21 mouse cellular contexts compared by ENCODE assay signal in the genomic region with DNA sequence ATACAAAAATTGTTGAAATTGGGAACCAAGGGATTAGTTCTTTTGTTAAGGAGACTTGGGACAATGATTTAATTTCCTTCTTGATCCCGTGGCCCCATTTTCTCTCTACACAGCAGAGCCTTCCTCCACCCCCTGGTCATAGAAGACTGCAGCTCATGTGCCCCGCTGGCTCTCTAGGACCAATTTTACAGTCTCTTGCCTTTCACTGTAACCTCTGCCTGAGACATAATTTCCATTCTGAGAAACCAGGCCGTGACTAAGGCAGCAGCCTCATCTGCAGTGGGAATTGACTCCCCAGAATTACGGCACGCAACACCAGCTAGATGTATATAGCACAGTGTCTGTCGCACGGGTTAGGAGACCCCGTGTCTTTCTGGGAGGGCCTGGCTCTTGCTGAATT.
DNase-seq lines count a peak whose midpoint lies in the region; ATAC-seq and TF ChIP-seq lines count a peak whose summit lies in the region.
"Had no signal": no experiment of that assay in that cellular context is flagged by ENCODE, and none has a peak within 500 bp of the region (broad histone marks: within the 10 kb centered on the region; RNA-seq: fewer than 3 reads in every experiment).

No protein-coding gene starts in this region.

- peak; percentile 16 for DNase-seq in intestine, embryonic 14.5 days (ENCODE audit: low spot score)
- DNase-seq in midbrain, embryonic 11.5 days (ENCODE audit: low spot score, missing footprints) = no peak
- DNase-seq in CH12.LX (ENCODE audit: extremely low read depth) = no peak
- DNase-seq in gastrocnemius, adult 8-10 months (ENCODE audit: low spot score in 2 of 2) = no peak
- DNase-seq: adrenal gland, adult 8-10 months; adrenal gland, postnatal 14 days; adrenal gland, postnatal 36 days; cerebellum, adult 11-12 months; cerebellum, adult 2 months; cerebellum, adult 9-10 months; cerebellum, postnatal 10 days; cerebellum, postnatal 25 days had no signal

- H3K4me2 ChIP-seq in intestine, embryonic 14.5 days (ENCODE audit: low read length) = no peak overlapping the region
- H3K4me2 ChIP-seq in intestine, postnatal 0 days (replicated peaks; ENCODE audit: low read depth) = no peak overlapping the region
- no peak overlapping the region for H3K4me2 ChIP-seq in midbrain, embryonic 12.5 days (replicated peaks)
- H3K4me2 ChIP-seq in midbrain, embryonic 11.5 days = no peak overlapping the region
- H3K4me2 ChIP-seq in CH12.LX (ENCODE audit: insufficient read depth, low read depth, poor library complexity, severe bottlenecking) = no peak overlapping the region
- H3K4me2 ChIP-seq: embryonic facial prominence, embryonic 12.5 days; forebrain, embryonic 13.5 days; forebrain, embryonic 15.5 days had no signal

- WGBS in intestine, embryonic 14.5 days = 92% methylated on average over 8 of the region's 8 CpGs
- 92% methylated on average over 8 of the region's 8 CpGs for WGBS in intestine, postnatal 0 days
- WGBS in midbrain, embryonic 12.5 days = 91% methylated on average over 8 of the region's 8 CpGs
- 92% methylated on average over 8 of the region's 8 CpGs for WGBS in midbrain, embryonic 11.5 days

- no peak overlapping the region for H3K27ac ChIP-seq in intestine, embryonic 14.5 days (ENCODE audit: low read depth)
- H3K27ac ChIP-seq in intestine, postnatal 0 days (ENCODE audit: low read depth, low read length) = no peak overlapping the region
- no peak overlapping the region for H3K27ac ChIP-seq in midbrain, embryonic 12.5 days (replicated peaks)
- H3K27ac ChIP-seq in midbrain, embryonic 11.5 days (ENCODE audit: low read depth, low read length) = no peak overlapping the region
- H3K27ac ChIP-seq in CH12.LX (ENCODE audit: insufficient read depth, low read depth) = peak overlapping the region; percentile 31; the same call in 1 of the 2 replicates
- H3K27ac ChIP-seq: embryonic facial prominence, embryonic 10.5 days; embryonic facial prominence, embryonic 12.5 days; forebrain, embryonic 13.5 days; forebrain, embryonic 15.5 days had no signal

- H3K27me3 ChIP-seq in intestine, embryonic 14.5 days (replicated peaks; ENCODE audit: control insufficient read depth, insufficient read depth, low read length) = no peaks in the 10 kb centered on the region
- H3K27me3 ChIP-seq in intestine, postnatal 0 days (replicated peaks; ENCODE audit: control insufficient read depth, insufficient read depth, low read length) = no peaks in the 10 kb centered on the region
- H3K27me3 ChIP-seq in midbrain, embryonic 12.5 days = no peaks in the 10 kb centered on the region
- H3K27me3 ChIP-seq in midbrain, embryonic 11.5 days (ENCODE audit: control insufficient read depth, insufficient read depth, low read length) = no peaks in the 10 kb centered on the region
- no peaks in the 10 kb centered on the region for H3K27me3 ChIP-seq in CH12.LX (replicated peaks)
- H3K27me3 ChIP-seq: embryonic facial prominence, embryonic 12.5 days; forebrain, embryonic 13.5 days; forebrain, embryonic 15.5 days; Patski had no signal

- no peaks in the 10 kb centered on the region for H3K36me3 ChIP-seq in intestine, embryonic 14.5 days (ENCODE audit: control insufficient read depth, insufficient read depth, low read length)
- H3K36me3 ChIP-seq in intestine, postnatal 0 days (ENCODE audit: control insufficient read depth, insufficient read depth) = no peaks in the 10 kb centered on the region
- H3K36me3 ChIP-seq in midbrain, embryonic 12.5 days = no peaks in the 10 kb centered on the region
- H3K36me3 ChIP-seq in midbrain, embryonic 11.5 days (ENCODE audit: control insufficient read depth, insufficient read depth, low read length) = no peaks in the 10 kb centered on the region
- no peaks in the 10 kb centered on the region for H3K36me3 ChIP-seq in CH12.LX (replicated peaks in 1 of 2; ENCODE audit: control insufficient read depth in 1 of 2, insufficient read depth in 1 of 2, low read length in 1 of 2)
- H3K36me3 ChIP-seq: embryonic facial prominence, embryonic 10.5 days; embryonic facial prominence, embryonic 12.5 days; forebrain, embryonic 15.5 days; G1E had no signal

- H3K4me1 ChIP-seq in intestine, embryonic 14.5 days (replicated peaks; ENCODE audit: control insufficient read depth, insufficient read depth, low read length) = no peaks in the 10 kb centered on the region
- no peaks in the 10 kb centered on the region for H3K4me1 ChIP-seq in intestine, postnatal 0 days (replicated peaks; ENCODE audit: control insufficient read depth, insufficient read depth, low read length)
- no peaks in the 10 kb centered on the region for H3K4me1 ChIP-seq in midbrain, embryonic 12.5 days
- H3K4me1 ChIP-seq in midbrain, embryonic 11.5 days (ENCODE audit: control insufficient read depth, insufficient read depth, low read length) = peaks cover 2% of the 10 kb centered on the region; the same call in 1 of the 2 replicates
- peaks cover 14 to 24% of the 10 kb centered on the region in 2 experiments for H3K4me1 ChIP-seq in CH12.LX (ENCODE audit: control insufficient read depth in 1 of 2, insufficient read depth in 2 of 2)
- H3K4me1 ChIP-seq: embryonic facial prominence, embryonic 12.5 days; forebrain, embryonic 13.5 days; forebrain, embryonic 15.5 days had no signal

- no peak overlapping the region for H3K9ac ChIP-seq in intestine, embryonic 14.5 days (ENCODE audit: low read length)
- H3K9ac ChIP-seq in intestine, postnatal 0 days (ENCODE audit: low read depth, low read length) = no peak overlapping the region
- no peak overlapping the region for H3K9ac ChIP-seq in midbrain, embryonic 12.5 days (replicated peaks)
- no peak overlapping the region for H3K9ac ChIP-seq in midbrain, embryonic 11.5 days (ENCODE audit: low read length)
- no peak overlapping the region for H3K9ac ChIP-seq in CH12.LX (ENCODE audit: insufficient read depth, low read depth)
- H3K9ac ChIP-seq: embryonic facial prominence, embryonic 12.5 days; forebrain, embryonic 13.5 days; forebrain, embryonic 15.5 days had no signal

- no peaks in the 10 kb centered on the region for H3K79me2 ChIP-seq in CH12.LX (replicated peaks; ENCODE audit: control insufficient read depth, extremely low read depth, insufficient read depth, poor library complexity, severe bottlenecking)

- no peak for TF ChIP-seq CTCF in intestine, postnatal 0 days (IDR thresholded peaks at IDR 0.05; ENCODE audit: low read depth)
- no peak for TF ChIP-seq CTCF in CH12.LX (conservative IDR thresholded peaks at IDR 0.05 in 1 of 2, IDR thresholded peaks at IDR 0.05 in 1 of 2; ENCODE audit: low read depth in 2 of 2, low read length in 2 of 2)

- no peak for TF ChIP-seq POLR2A in CH12.LX (IDR thresholded peaks at IDR 0.05; ENCODE audit: low read depth, low read length)

- dilution Hi-C loops in CH12.LX (cut with MboI; ENCODE audit: extremely low pct_ligation_motif_present, extremely low pct_unique_long_range_greater_than_20kb, low sequenced_read_pairs) = no loop called here

- ATAC-seq in intestine, embryonic 14.5 days (replicated peaks; ENCODE audit: low FRiP score, low TSS enrichment, low read depth) = no peak
- ATAC-seq in intestine, postnatal 0 days = no peak
- ATAC-seq in midbrain, embryonic 12.5 days (ENCODE audit: low FRiP score, low read depth) = 0 out of 2 replicates have a peak, but pooled peaks have one; percentile 18
- ATAC-seq in midbrain, embryonic 11.5 days (ENCODE audit: low FRiP score) = no peak
- ATAC-seq: activated CD4-positive, CD25-positive, alpha-beta regulatory T cell, adult 4 months; forebrain, embryonic 13.5 days; forebrain, embryonic 15.5 days; Patski had no signal

- no peak for TF ChIP-seq RAD21 in CH12.LX (IDR thresholded peaks at IDR 0.05; ENCODE audit: low read depth, low read length)

- in situ Hi-C loops in CH12.LX (cut with MboI; ENCODE audit: low pct_ligation_motif_present, low pct_unique_long_range_greater_than_20kb, low sequenced_read_pairs) = no loop called here

- no peak overlapping the region for H3K4me3 ChIP-seq in intestine, embryonic 14.5 days (ENCODE audit: low read depth, low read length)
- H3K4me3 ChIP-seq in intestine, postnatal 0 days (ENCODE audit: low read depth, low read length) = no peak overlapping the region
- H3K4me3 ChIP-seq in midbrain, embryonic 12.5 days = no peak overlapping the region
- no peak overlapping the region for H3K4me3 ChIP-seq in midbrain, embryonic 11.5 days (ENCODE audit: low read depth, low read length)
- H3K4me3 ChIP-seq in CH12.LX (replicated peaks in 1 of 3; ENCODE audit: low read depth in 2 of 3, low read length in 2 of 3, poor library complexity in 1 of 3) = no peak overlapping the region
- H3K4me3 ChIP-seq: embryonic facial prominence, embryonic 10.5 days; embryonic facial prominence, embryonic 12.5 days; forebrain, embryonic 13.5 days; forebrain, embryonic 15.5 days had no signal

- TF ChIP-seq EP300 in CH12.LX (IDR thresholded peaks at IDR 0.05; ENCODE audit: low read length) = no peak

- H3K9me3 ChIP-seq in intestine, embryonic 14.5 days (ENCODE audit: control insufficient read depth, low read length) = no peaks in the 10 kb centered on the region
- H3K9me3 ChIP-seq in intestine, postnatal 0 days (ENCODE audit: control insufficient read depth) = no peaks in the 10 kb centered on the region
- no peaks in the 10 kb centered on the region for H3K9me3 ChIP-seq in midbrain, embryonic 12.5 days
- H3K9me3 ChIP-seq in midbrain, embryonic 11.5 days (ENCODE audit: control insufficient read depth, low read length) = no peaks in the 10 kb centered on the region
- no peaks in the 10 kb centered on the region for H3K9me3 ChIP-seq in CH12.LX (replicated peaks; ENCODE audit: low read length)
- H3K9me3 ChIP-seq: embryonic facial prominence, embryonic 10.5 days; embryonic facial prominence, embryonic 12.5 days; forebrain, embryonic 13.5 days; forebrain, embryonic 15.5 days; G1E had no signal

TF ChIP-seq in CH12.LX, 34 proteins besides CTCF, POLR2A, EP300 and RAD21:
- peak; percentile 16; the same call in 1 of the 2 replicates for TF ChIP-seq IRF4 (IDR thresholded peaks at IDR 0.05; ENCODE audit: low read depth, low read length)
- no peak for TF ChIP-seq POLR2AphosphoS2 (IDR thresholded peaks at IDR 0.05; ENCODE audit: low read depth, low read length)
- TF ChIP-seq UBTF (IDR thresholded peaks at IDR 0.05; ENCODE audit: low read depth, low read length) = no peak
- peak; percentile 55; the same call in 1 of the 2 replicates for TF ChIP-seq ETS1 (conservative IDR thresholded peaks at IDR 0.05; ENCODE audit: low read depth, low read length)
- peak; percentile 61 for TF ChIP-seq BHLHE40 (IDR thresholded peaks at IDR 0.05; ENCODE audit: low read depth, low read length)
- TF ChIP-seq MEF2A (IDR thresholded peaks at IDR 0.05; ENCODE audit: borderline replicate concordance, low read depth, low read length) = 0 out of 2 replicates have a peak, but pooled peaks have one; percentile 17
